Mouse (Mus musculus) regulatory T cell (primary cell): ENCODE measurements at regions not wholly inside any gene's neighbourhood (a gene's known extent, or its start where the extent isn't known, plus 50 kb on each side); places are given as distances from the start of the nearest gene placed in this dataset.

Source experiments
- in situ Hi-C: fragments of 300-600 bp; cut with MboI, MseI; formaldehyde crosslinking; loops from one replicate; pipeline ENCODE4 v1.15.1; 2025; ENCODE audit warnings: high pct_unique_total_duplicates

- in situ Hi-C loops = no loop called here
Observed at GRCm38 (mm10) chr3:37799809-37800208, 75.5 kb upstream of the Gm5148 start.

GRCm38 (mm10) chr3:37789711-37790110, 65.4 kb upstream of the Gm5148 start:
- in situ Hi-C loops = no loop called here

- in situ Hi-C loops = no loop called here
Observed at GRCm38 (mm10) chr3:37789143-37789697, 64.9 kb upstream of the Gm5148 start.

- in situ Hi-C loops = no loop called here
Observed at GRCm38 (mm10) chr3:37788366-37788765, 64.1 kb upstream of the Gm5148 start.

- in situ Hi-C loops = no loop called here
Observed at GRCm38 (mm10) chr3:37786792-37787191, 62.5 kb upstream of the Gm5148 start.

GRCm38 (mm10) chr3:37781086-37781485, 56.8 kb upstream of the Gm5148 start:
- in situ Hi-C loops = no loop called here

GRCm38 (mm10) chr3:37779867-37780475, 55.7 kb upstream of the Gm5148 start:
- in situ Hi-C loops = no loop called here

- in situ Hi-C loops = no loop called here
Observed at GRCm38 (mm10) chr3:37778386-37778785, 54.1 kb upstream of the Gm5148 start.

GRCm38 (mm10) chr3:37776224-37776623, 51.9 kb upstream of the Gm5148 start:
- in situ Hi-C loops = no loop called here
